ENCODE assay signal across 10 mouse cellular contexts in the genomic region with DNA sequence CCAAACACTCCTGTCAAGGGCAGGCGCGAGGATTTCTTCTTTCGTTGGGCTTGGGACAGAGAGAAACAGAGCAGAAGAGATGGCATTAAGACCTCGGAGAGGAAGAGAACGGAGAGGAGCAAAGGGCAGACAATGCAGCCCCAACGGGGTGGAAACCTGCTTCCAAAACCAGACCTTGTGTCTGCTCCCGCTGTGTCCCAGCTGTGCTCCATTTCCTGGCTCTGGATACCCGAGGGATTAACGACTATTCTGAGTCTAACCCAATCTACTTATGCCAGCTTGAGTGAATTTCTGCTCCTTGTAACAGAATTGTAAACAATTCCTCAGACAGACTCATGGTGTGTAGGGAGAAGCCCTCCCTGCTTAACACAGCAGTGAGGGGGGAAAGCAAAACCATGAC. TPM values are rescaled to one million over a fixed set of nuclear protein-coding genes. Genes with fewer than 3 reads are reported as not detected.
DNase-seq lines count a peak whose midpoint lies in the region; ATAC-seq and TF ChIP-seq lines count a peak whose summit lies in the region.
"Had no signal": no experiment of that assay in that cellular context is flagged by ENCODE, and none has a peak within 500 bp of the region (broad histone marks: within the 10 kb centered on the region; RNA-seq: fewer than 3 reads in every experiment).

No protein-coding gene starts in this region.

- no peak overlapping the region for H3K9ac ChIP-seq in heart, postnatal 0 days (replicated peaks; ENCODE audit: low read depth, low read length)
- no peak overlapping the region for H3K9ac ChIP-seq in embryonic facial prominence, embryonic 13.5 days
- no peak overlapping the region for H3K9ac ChIP-seq in limb, embryonic 13.5 days

- TF ChIP-seq EP300 in heart, postnatal 0 days (IDR thresholded peaks at IDR 0.05; ENCODE audit: low read depth) = no peak

- 35% methylated on average over 9 of the region's 9 CpGs for WGBS in heart, postnatal 0 days
- 7% methylated on average over 9 of the region's 9 CpGs for WGBS in embryonic facial prominence, embryonic 13.5 days
- 23% methylated on average over 9 of the region's 9 CpGs for whole genome bisulfite sequencing in limb, embryonic 13.5 days

- no peak for DNase-seq in heart, postnatal 0 days (ENCODE audit: low spot score)
- DNase-seq in heart, adult 9 months (ENCODE audit: low spot score in 2 of 2) = no peak
- DNase-seq in R1 (ENCODE audit: low read depth, low spot score) = peak; percentile 91
- DNase-seq in thymus, postnatal 4 days = no peak
- DNase-seq in kidney, postnatal 4 days = no peak
- no peak for DNase-seq in left cerebral cortex, adult 9 months (ENCODE audit: low spot score in 2 of 2)
- DNase-seq: lung, postnatal 10 days had no signal

- no peaks in the 10 kb centered on the region for H3K27me3 ChIP-seq in heart, postnatal 0 days (ENCODE audit: control insufficient read depth, insufficient read depth, low read length)
- H3K27me3 ChIP-seq in embryonic facial prominence, embryonic 13.5 days = no peaks in the 10 kb centered on the region
- no peaks in the 10 kb centered on the region for H3K27me3 ChIP-seq in limb, embryonic 13.5 days
- H3K27me3 ChIP-seq: Patski had no signal

- no peak overlapping the region for H3K4me3 ChIP-seq in heart, postnatal 0 days (ENCODE audit: low read depth, low read length)
- no peak overlapping the region for H3K4me3 ChIP-seq in embryonic facial prominence, embryonic 13.5 days
- no peak overlapping the region for H3K4me3 ChIP-seq in limb, embryonic 13.5 days

- 0 out of 2 replicates have a peak overlapping the region, but pooled peaks have one; percentile 22 for H3K27ac ChIP-seq in heart, postnatal 0 days (ENCODE audit: low read depth)
- peak overlapping the region; percentile 91 for H3K27ac ChIP-seq in embryonic facial prominence, embryonic 13.5 days
- peak overlapping the region; percentile 52; the same call in 1 of the 2 replicates for H3K27ac ChIP-seq in limb, embryonic 13.5 days

- no peak for TF ChIP-seq CTCF in heart, postnatal 0 days (IDR thresholded peaks at IDR 0.05; ENCODE audit: low read depth)

- peak overlapping the region; percentile 8; the same call in 1 of the 2 replicates for H3K4me2 ChIP-seq in heart, postnatal 0 days (ENCODE audit: low read depth, low read length)
- H3K4me2 ChIP-seq in embryonic facial prominence, embryonic 13.5 days = peak overlapping the region; percentile 39
- H3K4me2 ChIP-seq in limb, embryonic 13.5 days (replicated peaks) = no peak overlapping the region

- H3K36me3 ChIP-seq in heart, postnatal 0 days (replicated peaks; ENCODE audit: control insufficient read depth, insufficient read depth, low read length) = no peaks in the 10 kb centered on the region
- H3K36me3 ChIP-seq in embryonic facial prominence, embryonic 13.5 days = no peaks in the 10 kb centered on the region
- no peaks in the 10 kb centered on the region for H3K36me3 ChIP-seq in limb, embryonic 13.5 days

- no peaks in the 10 kb centered on the region; the same call in 1 of the 2 replicates for H3K4me1 ChIP-seq in heart, postnatal 0 days (ENCODE audit: control insufficient read depth, insufficient read depth)
- peaks cover 97% of the 10 kb centered on the region for H3K4me1 ChIP-seq in embryonic facial prominence, embryonic 13.5 days
- peaks cover 91% of the 10 kb centered on the region for H3K4me1 ChIP-seq in limb, embryonic 13.5 days

- ATAC-seq in heart, postnatal 0 days (ENCODE audit: insufficient read depth, low read depth) = no peak
- ATAC-seq in embryonic facial prominence, embryonic 13.5 days (ENCODE audit: insufficient number of reproducible peaks, insufficient read depth, low FRiP score, low TSS enrichment, low read depth) = no peak
- no peak for ATAC-seq in limb, embryonic 13.5 days (ENCODE audit: low FRiP score, low read depth)
- ATAC-seq: Patski had no signal

- no peaks in the 10 kb centered on the region for H3K9me3 ChIP-seq in heart, postnatal 0 days (replicated peaks; ENCODE audit: control insufficient read depth, low read length)
- H3K9me3 ChIP-seq in embryonic facial prominence, embryonic 13.5 days = no peaks in the 10 kb centered on the region
- H3K9me3 ChIP-seq in limb, embryonic 13.5 days = no peaks in the 10 kb centered on the region

RNA-seq across cellular contexts. Expression of gene Glod4, which starts 51.3 kb away (rescaled TPM):
- 30.6 and 44.8 TPM in 2 replicates for total RNA-seq in heart, postnatal 0 days (2014; rRNA removed; ENCODE audit: low replicate concordance)
- 102 and 104 TPM in 2 replicates for polyA plus RNA-seq in heart, postnatal 0 days (2015; fragmentation: Nextera tagmentation; extraction: Ambion mirVana)
- 126 and 138 TPM in 2 replicates for polyA plus RNA-seq in embryonic facial prominence, embryonic 13.5 days (2015; fragmentation: Nextera tagmentation; extraction: Ambion mirVana)
- polyA plus RNA-seq in limb, embryonic 13.5 days (2015; fragmentation: Nextera tagmentation; extraction: Ambion mirVana) = 129 and 135 TPM in 2 replicates

RNA-seq across cellular contexts. Expression of gene Mrm3, which starts 51.3 kb away (rescaled TPM):
- 21.3 and 39.5 TPM in 2 replicates for total RNA-seq in heart, postnatal 0 days (2014; rRNA removed; ENCODE audit: low replicate concordance)
- polyA plus RNA-seq in heart, postnatal 0 days (2015; fragmentation: Nextera tagmentation; extraction: Ambion mirVana) = 27.6 and 31.8 TPM in 2 replicates
- 24.9 and 25.2 TPM in 2 replicates for polyA plus RNA-seq in embryonic facial prominence, embryonic 13.5 days (2015; fragmentation: Nextera tagmentation; extraction: Ambion mirVana)
- 26.2 and 26.8 TPM in 2 replicates for polyA plus RNA-seq in limb, embryonic 13.5 days (2015; fragmentation: Nextera tagmentation; extraction: Ambion mirVana)

Comparison
In these comparisons a context has a peak if more than half of its experiments do, and no peak if none do; other contexts are left out.
1. H3K27ac ChIP-seq: peak in every context shown above with its lines; median percentile 91 in embryonic facial prominence, embryonic 13.5 days; 52 in limb, embryonic 13.5 days; 22 in heart, postnatal 0 days.